Comparison of ENCODE assay signal across 8 mouse cellular contexts in the genomic region with DNA sequence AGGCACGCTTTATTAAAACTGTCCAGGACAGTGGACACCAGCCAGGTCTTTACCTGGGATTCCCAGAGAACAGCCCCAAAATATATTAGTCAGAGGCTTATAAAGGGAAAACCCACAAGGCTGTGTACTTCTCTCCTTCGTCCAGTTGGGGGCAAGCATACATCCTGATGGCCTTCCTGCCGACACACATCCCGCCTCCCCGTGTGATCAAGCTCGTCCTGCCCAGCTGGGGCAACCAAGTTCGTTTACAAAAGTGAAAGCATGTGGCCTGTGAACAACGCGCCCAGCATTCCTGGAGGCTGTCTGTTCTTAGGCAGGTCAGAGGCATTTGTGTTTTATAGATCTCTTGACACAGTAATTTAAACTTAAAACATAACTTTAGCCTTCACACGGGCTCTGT. TPM values are rescaled to one million over a fixed set of nuclear protein-coding genes. Genes with fewer than 3 reads are reported as not detected.
DNase-seq lines count a peak whose midpoint lies in the region; ATAC-seq lines count a peak whose summit lies in the region.

No protein-coding gene starts in this region.

- H3K4me1 ChIP-seq in hindbrain, embryonic 10.5 days (replicated peaks): 0 out of 2 replicates have a peak, but pooled peaks cover 9% of the 10 kb centered on the region
- H3K4me1 ChIP-seq in hindbrain, embryonic 16.5 days (ENCODE audit: control insufficient read depth, insufficient read depth, low read depth, low read length): no peaks in the 10 kb centered on the region
- H3K4me1 ChIP-seq in embryonic facial prominence, embryonic 13.5 days: peaks cover 14% of the 10 kb centered on the region
- H3K4me1 ChIP-seq in liver, embryonic 15.5 days (replicated peaks): peaks cover 59% of the 10 kb centered on the region

- H3K27me3 ChIP-seq in hindbrain, embryonic 10.5 days (ENCODE audit: insufficient read depth, poor library complexity, severe bottlenecking): no peaks in the 10 kb centered on the region
- no peaks in the 10 kb centered on the region for H3K27me3 ChIP-seq in hindbrain, embryonic 16.5 days (replicated peaks; ENCODE audit: control insufficient read depth, insufficient read depth, low read length)
- H3K27me3 ChIP-seq in embryonic facial prominence, embryonic 13.5 days: no peaks in the 10 kb centered on the region
- no peaks in the 10 kb centered on the region for H3K27me3 ChIP-seq in liver, embryonic 15.5 days

- H3K9me3 ChIP-seq in hindbrain, embryonic 10.5 days: no peaks in the 10 kb centered on the region
- no peaks in the 10 kb centered on the region for H3K9me3 ChIP-seq in hindbrain, embryonic 16.5 days (ENCODE audit: control insufficient read depth, low read length)
- H3K9me3 ChIP-seq in embryonic facial prominence, embryonic 13.5 days: no peaks in the 10 kb centered on the region
- H3K9me3 ChIP-seq in liver, embryonic 15.5 days (replicated peaks): no peaks in the 10 kb centered on the region

- H3K4me3 ChIP-seq in hindbrain, embryonic 10.5 days: no peak overlapping the region
- H3K4me3 ChIP-seq in hindbrain, embryonic 16.5 days (ENCODE audit: low read length): no peak overlapping the region
- H3K4me3 ChIP-seq in embryonic facial prominence, embryonic 13.5 days: 0 out of 2 replicates have a peak overlapping the region, but pooled peaks have one; percentile 9
- H3K4me3 ChIP-seq in liver, embryonic 15.5 days (replicated peaks): peak overlapping the region; percentile 34

- no peak for ATAC-seq in hindbrain, embryonic 16.5 days
- no peak for ATAC-seq in embryonic facial prominence, embryonic 13.5 days (ENCODE audit: insufficient number of reproducible peaks, insufficient read depth, low FRiP score, low TSS enrichment, low read depth)
- peak; percentile 77 for ATAC-seq in inflammation-experienced regulatory T-cells, adult 6 months
- ATAC-seq in liver, embryonic 15.5 days (ENCODE audit: insufficient read depth): peak; percentile 22

- peak overlapping the region; percentile 62; the same call in 1 of the 2 replicates for H3K27ac ChIP-seq in hindbrain, embryonic 10.5 days
- no peak overlapping the region for H3K27ac ChIP-seq in hindbrain, embryonic 16.5 days (ENCODE audit: low read depth, low read length)
- peak overlapping the region; percentile 62; the same call in 1 of the 2 replicates for H3K27ac ChIP-seq in embryonic facial prominence, embryonic 13.5 days
- H3K27ac ChIP-seq in liver, embryonic 15.5 days (replicated peaks): peak overlapping the region; percentile 96

- peak; percentile 64 for DNase-seq in hindbrain, embryonic 10.5 days (ENCODE audit: low spot score)
- DNase-seq in T-cell, adult 2 months (ENCODE audit: low spot score): peak; percentile 9
- peak; percentile 21 to 68 for DNase-seq in spleen, postnatal 10 days (ENCODE audit: low spot score in 2 of 2)
- no peak for DNase-seq in cerebellum, adult 11 months

- WGBS in hindbrain, embryonic 10.5 days: 25% methylated on average over 10 of the region's 10 CpGs
- 25% methylated on average over 10 of the region's 10 CpGs for WGBS in hindbrain, embryonic 16.5 days
- WGBS in embryonic facial prominence, embryonic 13.5 days: 15% methylated on average over 10 of the region's 10 CpGs
- 12% methylated on average over 10 of the region's 10 CpGs for WGBS in liver, embryonic 15.5 days (ENCODE audit: insufficient replicate concordance)

- no peak overlapping the region for H3K4me2 ChIP-seq in hindbrain, embryonic 16.5 days (ENCODE audit: low read length)
- H3K4me2 ChIP-seq in embryonic facial prominence, embryonic 13.5 days: peak overlapping the region; percentile 44
- peak overlapping the region; percentile 57 for H3K4me2 ChIP-seq in liver, embryonic 15.5 days

- H3K36me3 ChIP-seq in hindbrain, embryonic 10.5 days: no peaks in the 10 kb centered on the region
- no peaks in the 10 kb centered on the region for H3K36me3 ChIP-seq in hindbrain, embryonic 16.5 days (ENCODE audit: control insufficient read depth, insufficient read depth, low read length)
- peaks cover 12% of the 10 kb centered on the region for H3K36me3 ChIP-seq in embryonic facial prominence, embryonic 13.5 days
- 0 out of 2 replicates have a peak, but pooled peaks cover 13% of the 10 kb centered on the region for H3K36me3 ChIP-seq in liver, embryonic 15.5 days (replicated peaks)

- H3K9ac ChIP-seq in hindbrain, embryonic 16.5 days (ENCODE audit: low read depth, low read length): no peak overlapping the region
- peak overlapping the region; percentile 32; the same call in 1 of the 2 replicates for H3K9ac ChIP-seq in embryonic facial prominence, embryonic 13.5 days
- H3K9ac ChIP-seq in liver, embryonic 15.5 days: peak overlapping the region; percentile 33

RNA-seq across cellular contexts. Expression of a gene that starts 32.4 kb away (rescaled TPM):
- polyA plus RNA-seq in hindbrain, embryonic 10.5 days (2016; fragmentation: Nextera tagmentation; extraction: Ambion mirVana): 978 and 1,090 TPM in 2 replicates
- 502 and 513 TPM in 2 replicates for polyA plus RNA-seq in hindbrain, embryonic 16.5 days (2015; fragmentation: Nextera tagmentation; extraction: Ambion mirVana)
- polyA plus RNA-seq in embryonic facial prominence, embryonic 13.5 days (2015; fragmentation: Nextera tagmentation; extraction: Ambion mirVana): 1,432 and 1,487 TPM in 2 replicates
- 1,000 to 10,000 TPM; 2,732 to 4,785 (median 2,853) TPM for polyA plus RNA-seq in inflammation-experienced regulatory T-cells, adult 6 months (2017; shearing (Covaris generic))
- 585 and 685 TPM in 2 replicates for polyA plus RNA-seq in liver, embryonic 15.5 days (2015; fragmentation: Nextera tagmentation; extraction: Ambion mirVana)

Comparison
In these comparisons a context has a peak if more than half of its experiments do, and no peak if none do; other contexts are left out.
1. H3K4me3 ChIP-seq: peak in embryonic facial prominence, embryonic 13.5 days (single experiment) and liver, embryonic 15.5 days (single experiment); none in hindbrain, embryonic 10.5 days (single experiment) and hindbrain, embryonic 16.5 days (single experiment).
2. ATAC-seq: peak in inflammation-experienced regulatory T-cells, adult 6 months (single experiment) and liver, embryonic 15.5 days (single experiment); none in hindbrain, embryonic 16.5 days (single experiment) and embryonic facial prominence, embryonic 13.5 days (single experiment).